Mouse (Mus musculus) lung, postnatal 0 days (tissue): Measurements from ENCODE around the gene Palm2.

ENCODE experiments used
- CTCF ChIP-seq: IDR thresholded peaks from 2 replicates; pipeline ENCODE4 v1.5.1; 2016; ENCODE audit warnings: antibody characterized with exemption, mild to moderate bottlenecking
- EP300 ChIP-seq: IDR thresholded peaks from 2 replicates; pipeline ENCODE4 v1.6.1; 2016; ENCODE audit warnings: antibody characterized with exemption, mild to moderate bottlenecking, control low read depth

- TF ChIP-seq CTCF, result no peak
- no peak for TF ChIP-seq EP300
Observed at GRCm38 (mm10) chr4:57434705-57435360, 786 bp downstream of the Palm2 start.
